Mouse (Mus musculus) heart, postnatal 25 days (tissue): ENCODE results near the gene Kifc5b. TPM values are rescaled to one million over a fixed set of nuclear protein-coding genes. Genes with fewer than 3 reads are reported as not detected.
"Not testable (repeated sequence)": the region's sequence is repeated elsewhere in the genome, so short reads cannot be mapped to it uniquely, and the experiment has no call there.

ENCODE experiments used
- DNase-seq: peaks from one replicate; pipeline ENCODE4 v3.0.0; 2022; ENCODE audit warnings: low spot score
- intact Hi-C: fragments of 180-260 bp; cut with DNase I; formaldehyde crosslinking; loops from one replicate; pipeline ENCODE4 v1.15.1; 2025
- microRNA-seq: library from miRNA; unstranded; fragments of <30 nt; microRNA quantifications from one replicate; pipeline ENCODE4 v1.2.0, GENCODE M21; 2022
- total RNA-seq, 2 experiments: library from RNA; stranded (reverse); gene quantifications; 2 replicates each; pipeline ENCODE4 v1.2.3; 2021

Gene Kifc5b
- total RNA-seq, 2 experiments from 2014 or later = 0.44 to 0.48 TPM

DNA sequence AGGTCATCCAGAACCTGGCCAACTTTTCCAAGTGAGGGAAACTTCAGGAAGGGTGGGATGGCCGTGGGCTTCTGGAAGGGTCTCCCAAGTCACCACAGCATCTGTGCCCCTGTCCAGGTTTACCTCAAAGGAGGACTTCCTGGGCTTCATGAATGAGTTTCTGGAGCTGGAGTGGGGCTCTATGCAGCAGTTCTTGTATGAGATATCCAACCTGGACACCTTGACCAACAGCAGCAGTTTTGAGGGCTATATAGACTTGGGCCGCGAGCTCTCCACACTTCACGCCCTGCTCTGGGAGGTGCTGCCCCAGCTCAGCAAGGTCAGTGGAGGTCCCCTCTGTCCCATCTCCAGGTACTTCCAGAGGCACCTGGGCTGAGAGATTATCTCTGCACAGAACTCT lies 42.9 kb downstream of the Kifc5b start:
- DNase-seq = no peak
- intact Hi-C loops = no loop called here

GRCm38 (mm10) chr17:26961572-26962240 lies 44.8 kb downstream of the Kifc5b start:
- DNase-seq = no peak
- intact Hi-C loops = no loop called here

GRCm38 (mm10) chr17:26966993-26967392 lies 50.1 kb downstream of the Kifc5b start:
- intact Hi-C loops = no loop called here
- no peak for DNase-seq

GRCm38 (mm10) chr17:26967477-26967876 lies 50.6 kb downstream of the Kifc5b start:
- intact Hi-C loops = no loop called here
- no peak for DNase-seq

DNA sequence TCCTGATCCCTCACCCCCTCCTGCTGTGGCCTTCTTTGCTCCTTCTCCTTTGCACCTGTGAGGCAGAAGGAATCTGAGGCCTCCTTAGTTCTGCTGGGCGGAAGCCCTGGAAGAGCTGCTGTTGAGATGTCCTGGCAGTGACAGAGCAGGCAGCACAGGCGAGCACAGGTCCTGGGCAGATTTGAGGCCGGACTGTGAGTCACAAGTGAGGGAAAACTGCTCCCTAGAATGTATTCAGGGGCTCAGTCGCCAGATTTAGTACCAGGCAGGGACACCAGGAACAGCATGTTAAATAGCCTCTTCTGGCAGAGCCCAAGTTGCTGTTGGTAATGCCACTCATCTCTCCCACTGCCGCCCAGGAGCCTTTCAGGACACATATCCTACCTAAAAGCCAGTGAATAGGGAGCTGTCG lies 51.3 kb downstream of the Kifc5b start:
- intact Hi-C loops = no loop called here
- no peak for DNase-seq

DNA sequence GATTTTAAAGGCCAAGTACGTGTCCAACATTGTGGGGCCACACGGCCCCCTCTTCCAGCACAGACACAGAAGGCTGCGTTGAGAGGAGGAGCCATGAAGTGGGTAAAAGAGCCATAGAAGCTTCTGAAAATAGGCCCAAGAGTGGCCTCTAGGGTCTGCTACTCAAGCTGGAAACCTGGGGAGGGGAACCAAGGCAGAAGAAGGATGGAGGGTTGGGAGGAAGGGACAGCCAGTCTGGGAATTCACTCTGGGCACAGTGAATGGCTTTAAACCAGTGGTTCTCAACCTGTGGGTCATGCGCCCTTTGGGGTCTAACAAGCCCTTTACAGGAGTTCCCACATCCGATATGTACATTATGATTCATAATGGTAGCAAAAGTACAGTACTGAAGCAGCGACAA lies 52.4 kb downstream of the Kifc5b start:
- no peak for DNase-seq
- intact Hi-C loops = no loop called here

GRCm38 (mm10) chr17:26970221-26970620 lies 53.3 kb downstream of the Kifc5b start:
- intact Hi-C loops = loop anchor here (10.0 kb wide), 1 partner anchor 55 kb away; the partner anchor contains the start of gene Kifc5b
- DNase-seq = no peak

GRCm38 (mm10) chr17:26971247-26971905 lies 54.5 kb downstream of the Kifc5b start:
- no peak for DNase-seq
- intact Hi-C loops = loop anchor here (10.0 kb wide), 1 partner anchor 57 kb away; the partner anchor contains the start of gene Kifc5b

DNA sequence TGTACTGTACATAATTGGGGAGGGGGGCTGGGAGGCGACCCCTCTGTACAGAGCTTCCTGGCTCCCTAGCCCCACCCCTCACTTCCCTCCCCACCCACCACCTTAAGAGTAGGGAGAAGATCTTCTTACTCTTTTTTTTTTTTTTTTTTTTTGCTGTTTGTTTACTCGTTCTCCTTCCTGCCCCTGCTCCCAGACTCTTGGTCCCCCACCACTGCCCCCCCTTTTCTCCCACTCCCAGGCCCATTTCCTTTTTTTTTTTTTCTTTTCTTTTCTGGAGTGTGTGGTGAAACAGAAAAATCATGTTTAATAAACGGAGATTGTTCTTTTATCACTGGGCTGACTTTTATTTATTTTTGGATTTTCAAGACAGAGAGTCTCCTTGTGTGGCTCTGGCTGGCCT lies 55.2 kb downstream of the Kifc5b start:
- intact Hi-C loops = loop anchor here (2.0 to 10.0 kb wide), 2 partner anchors 49 to 57 kb away; partner anchors contain the start of gene Kifc5b
- no peak for DNase-seq

DNA sequence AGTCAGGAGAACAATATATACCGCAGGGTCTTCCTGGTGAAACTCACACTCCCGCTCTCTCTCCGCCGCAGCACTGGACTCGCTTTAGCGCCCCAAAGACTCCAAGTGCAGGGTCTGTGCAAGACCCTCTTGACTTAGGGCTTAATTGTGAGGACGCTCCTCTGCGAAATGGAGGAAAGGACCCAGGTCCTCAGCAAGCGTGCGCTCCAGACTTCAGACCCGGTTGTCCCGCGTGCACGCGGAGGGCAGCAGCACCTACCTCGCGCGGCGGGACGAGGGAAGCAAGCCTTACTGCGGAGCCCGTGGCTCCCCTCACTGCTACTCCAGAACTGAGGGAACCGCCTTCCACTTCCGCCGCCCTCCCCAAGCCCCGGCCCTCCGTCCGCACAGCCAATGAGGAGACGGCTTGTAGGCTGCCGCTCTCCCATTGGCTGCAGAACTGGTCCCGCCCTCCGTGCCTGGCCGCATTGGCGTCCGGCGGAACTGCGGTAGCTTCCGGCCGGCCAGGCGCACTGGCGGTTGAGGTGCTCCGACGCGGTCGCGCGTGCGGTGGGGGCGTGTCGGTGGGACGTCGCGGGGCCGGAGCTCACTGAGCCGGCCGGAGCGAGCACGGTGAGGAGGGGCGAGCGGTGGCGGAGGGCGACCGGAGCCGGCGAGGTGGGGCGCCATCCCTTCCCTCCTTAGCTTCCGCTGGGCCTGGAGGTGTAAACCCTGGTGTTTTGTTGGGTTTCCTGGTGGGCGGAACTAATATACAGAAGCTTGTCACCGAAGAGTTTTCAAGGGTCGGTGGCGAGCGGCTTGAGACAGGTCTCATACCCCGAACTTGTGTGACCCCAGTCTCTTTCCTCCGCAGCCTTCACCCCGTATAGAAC lies 56.0 kb downstream of the Kifc5b start, which contains the start of gene Zbtb9:
Zbtb9 (plus strand) TSS at position 465 of the 872 bp plus-strand sequence.
- intact Hi-C loops = loop anchor here (2.0 to 10.0 kb wide), 2 partner anchors 48 to 58 kb away; partner anchors contain the start of gene Kifc5b

GRCm38 (mm10) chr17:26974547-26974946 lies 57.7 kb downstream of the Kifc5b start:
- intact Hi-C loops = loop anchor here (10.0 kb wide), 1 partner anchor 60 kb away; the partner anchor contains the start of gene Kifc5b
- DNase-seq = no peak

More for the DNA sequence above, 56.0 kb downstream of the Kifc5b start, which contains the start of gene Zbtb9:
- DNase-seq = peak; percentile 95

- intact Hi-C loops = loop anchor here (10.0 kb wide), 1 partner anchor 61 kb away; the partner anchor contains the start of gene Kifc5b
- DNase-seq = no peak
Observed at GRCm38 (mm10) chr17:26975415-26975814, 58.5 kb downstream of the Kifc5b start.

DNA sequence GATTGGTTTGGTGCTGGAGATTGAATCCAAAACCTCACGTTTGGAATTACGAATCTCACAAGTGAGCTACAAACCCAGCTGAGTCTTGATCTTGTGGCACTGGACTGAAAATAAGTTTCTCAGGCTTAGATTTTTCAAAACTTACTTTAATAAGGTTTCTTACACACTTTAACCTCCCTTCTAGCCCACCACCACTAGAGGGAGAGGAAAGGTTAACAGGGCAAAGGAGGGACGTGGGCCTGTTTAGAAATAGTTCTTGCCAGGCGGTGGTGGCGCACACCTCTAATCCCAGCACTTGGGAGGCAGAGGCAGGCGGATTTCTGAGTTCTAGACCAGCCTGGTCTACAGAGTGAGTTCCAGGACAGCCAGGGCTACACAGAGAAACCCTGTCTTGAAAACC lies 60.5 kb downstream of the Kifc5b start:
- intact Hi-C loops = loop anchor here (10.0 kb wide), 1 partner anchor 63 kb away; the partner anchor contains the start of gene Kifc5b
- not testable (repeated sequence) for DNase-seq

GRCm38 (mm10) chr17:26979426-26979825 lies 62.5 kb downstream of the Kifc5b start:
- no peak for DNase-seq
- intact Hi-C loops = loop anchor here (10.0 kb wide), 1 partner anchor 65 kb away; the partner anchor contains the start of gene Kifc5b

- intact Hi-C loops = no loop called here
- DNase-seq = no peak
Observed at GRCm38 (mm10) chr17:26981050-26981449, 64.2 kb downstream of the Kifc5b start.

Small RNA genes within 50 kb of the gene (microRNA-seq; reads per million reads assigned to microRNA genes)
- gene Gm27775 = not detected
- 1.7 reads per million for gene Mir3083
- gene Mir6968 = 1.9 reads per million

Other genes starting within 250 kb of the Kifc5b start
- gene Crebrf, start 201.4 kb upstream of the Kifc5b start, total RNA-seq = 10 to 100 TPM; 65.4 to 72.4 TPM
- 10 to 100 TPM; 26.3 to 28.3 TPM for gene Bnip1, start 136.0 kb upstream of the Kifc5b start, total RNA-seq
- 10 to 100 TPM; 79.5 to 91.8 TPM for gene Nkx2-5, start 72.1 kb upstream of the Kifc5b start, total RNA-seq
- gene Phf1, start 16.0 kb downstream of the Kifc5b start, total RNA-seq = 10 to 100 TPM; 10.8 to 12.3 TPM
- gene Cuta, start 22.5 kb downstream of the Kifc5b start, total RNA-seq = 10 to 100 TPM; 91.4 to 92.5 TPM
- 1 to 10 TPM; 5.3 to 5.5 TPM for gene Syngap1, start 24.2 kb downstream of the Kifc5b start, total RNA-seq
- 1 to 10 TPM; 2.9 to 3.8 TPM for gene Zbtb9, start 56.1 kb downstream of the Kifc5b start, total RNA-seq
- 10 to 100 TPM; 18.2 to 24.2 TPM for gene Bak1, start 111.9 kb downstream of the Kifc5b start, total RNA-seq
- gene Itpr3, start 140.2 kb downstream of the Kifc5b start, total RNA-seq = 1 to 10 TPM; 4.6 to 6.8 TPM
- gene Uqcc2, start 216.8 kb downstream of the Kifc5b start, total RNA-seq = 100 to 1,000 TPM; 323 to 335 TPM